Mouse (Mus musculus) CH12.LX (cell line): ENCODE measurements around the gene March6. TPM values are rescaled to one million over a fixed set of nuclear protein-coding genes. Genes with fewer than 3 reads are reported as not detected.

Source experiments
- DNase-seq: peaks from one replicate; pipeline ENCODE4 v3.0.0-alpha.2; 2013; ENCODE audit errors: extremely low read depth
- H3K27ac ChIP-seq: 2 replicates; pipeline ENCODE4 v1.5.1; 2012; ENCODE audit warnings: low read depth, mild to moderate bottlenecking, control low read depth, moderate library complexity; ENCODE audit not compliant: insufficient read depth
- H3K27me3 ChIP-seq: replicated peaks from 2 replicates; pipeline ENCODE3; 2012; ENCODE audit warnings: inconsistent platforms
- H3K36me3 ChIP-seq, 2 experiments: replicated peaks in 1 of 2; 2 replicates each; pipeline versions ENCODE3 to v1.6.1; 2012; ENCODE audit warnings: inconsistent platforms in 1 of 2, low read length in 1 of 2, mild to moderate bottlenecking in 1 of 2, mixed read lengths in 1 of 2, moderate library complexity in 1 of 2; ENCODE audit not compliant: control insufficient read depth in 1 of 2, insufficient read depth in 1 of 2
- H3K4me1 ChIP-seq, 2 experiments: 2 replicates each; pipeline ENCODE4 v1.6.1; 2012; ENCODE audit warnings: inconsistent platforms in 1 of 2, moderate library complexity in 1 of 2; ENCODE audit not compliant: insufficient read depth in 2 of 2, control insufficient read depth in 1 of 2
- H3K4me2 ChIP-seq: 2 replicates; pipeline ENCODE4 v1.6.1; 2012; ENCODE audit warnings: low read depth, mild to moderate bottlenecking, control low read depth; ENCODE audit not compliant: poor library complexity, insufficient read depth, severe bottlenecking
- H3K4me3 ChIP-seq, 3 experiments: fragments of 150-350 bp in 1 of 3; sonication (generic) in 1 of 3; replicated peaks in 1 of 3; 2 replicates each; pipeline versions ENCODE3 to v1.5.1; 2011 to 2012; ENCODE audit warnings: low read depth in 2 of 3, low read length in 2 of 3, mild to moderate bottlenecking in 2 of 3, moderate library complexity in 2 of 3, control low read depth in 1 of 3, improper control_type of control experiment in 1 of 3, inconsistent platforms in 1 of 3, mixed read lengths in 1 of 3; ENCODE audit not compliant: poor library complexity in 1 of 3
- H3K79me2 ChIP-seq: replicated peaks from 2 replicates; pipeline ENCODE4 v1.6.1; 2012; ENCODE audit warnings: mild to moderate bottlenecking, moderate library complexity; ENCODE audit not compliant: control insufficient read depth, poor library complexity, insufficient read depth, severe bottlenecking; ENCODE audit errors: extremely low read depth
- H3K9ac ChIP-seq: 2 replicates; pipeline ENCODE4 v1.6.1; 2012; ENCODE audit warnings: low read depth, mild to moderate bottlenecking, control low read depth, moderate library complexity; ENCODE audit not compliant: insufficient read depth
- H3K9me3 ChIP-seq: replicated peaks from 2 replicates; pipeline ENCODE3; 2012; ENCODE audit warnings: low read length, inconsistent platforms, mixed read lengths
- BHLHE40 ChIP-seq: IDR thresholded peaks from 2 replicates; pipeline ENCODE4 v1.6.1; 2011; ENCODE audit warnings: mild to moderate bottlenecking, low read depth, low read length, improper control_type of control experiment
- CHD1 ChIP-seq: IDR thresholded peaks from 2 replicates; pipeline ENCODE4 v1.6.1; 2012; ENCODE audit warnings: low read depth, low read length, improper control_type of control experiment, inconsistent platforms
- CHD2 ChIP-seq: IDR thresholded peaks from 2 replicates; pipeline ENCODE4 v1.6.1; 2011; ENCODE audit warnings: low read length, improper control_type of control experiment
- ELF1 ChIP-seq: IDR thresholded peaks from 2 replicates; pipeline ENCODE4 v1.6.1; 2014; ENCODE audit warnings: low read depth, mild to moderate bottlenecking, inconsistent platforms, low read length, improper control_type of control experiment
- EP300 ChIP-seq: IDR thresholded peaks from 2 replicates; pipeline ENCODE4 v1.6.1; 2011; ENCODE audit warnings: low read length, improper control_type of control experiment
- GABPA ChIP-seq: IDR thresholded peaks from 2 replicates; pipeline ENCODE4 v1.6.1; 2012; ENCODE audit warnings: low read depth, low read length, improper control_type of control experiment, inconsistent platforms; ENCODE audit not compliant: insufficient replicate concordance
- HCFC1 ChIP-seq: IDR thresholded peaks from 2 replicates; pipeline ENCODE4 v1.6.1; 2012; ENCODE audit warnings: low read depth, mild to moderate bottlenecking, inconsistent platforms, low read length, improper control_type of control experiment
- JUN ChIP-seq: IDR thresholded peaks from 2 replicates; pipeline ENCODE4 v1.6.1; 2011; ENCODE audit warnings: low read depth, mild to moderate bottlenecking, low read length, improper control_type of control experiment, moderate library complexity; ENCODE audit not compliant: insufficient read depth
- JUND ChIP-seq: conservative IDR thresholded peaks from 2 replicates; pipeline ENCODE4 v1.6.1; 2011; ENCODE audit warnings: low read depth, low read length, improper control_type of control experiment
- KAT2A ChIP-seq: IDR thresholded peaks from 2 replicates; pipeline ENCODE4 v1.6.1; 2012; ENCODE audit warnings: low read length, improper control_type of control experiment, inconsistent platforms; ENCODE audit not compliant: insufficient replicate concordance
- MAFK ChIP-seq: IDR thresholded peaks from 2 replicates; pipeline ENCODE4 v1.6.1; 2011; ENCODE audit warnings: low read length, improper control_type of control experiment; ENCODE audit not compliant: insufficient replicate concordance
- MAX ChIP-seq: IDR thresholded peaks from 2 replicates; pipeline ENCODE4 v1.6.1; 2011; ENCODE audit warnings: low read length, improper control_type of control experiment
- MEF2A ChIP-seq: IDR thresholded peaks from 2 replicates; pipeline ENCODE4 v1.6.1; 2014; ENCODE audit warnings: low read depth, mild to moderate bottlenecking, inconsistent platforms, low read length, improper control_type of control experiment, borderline replicate concordance
- MXI1 ChIP-seq: IDR thresholded peaks from 2 replicates; pipeline ENCODE4 v1.6.1; 2011; ENCODE audit warnings: mild to moderate bottlenecking, low read depth, low read length, improper control_type of control experiment
- MYC ChIP-seq: IDR thresholded peaks from 2 replicates; pipeline ENCODE4 v1.6.1; 2011; ENCODE audit warnings: low read depth, mild to moderate bottlenecking, improper control_type of control experiment, low read length
- NELFE ChIP-seq: IDR thresholded peaks from 2 replicates; pipeline ENCODE4 v1.6.1; 2011; ENCODE audit warnings: low read depth, low read length, improper control_type of control experiment
- PAX5 ChIP-seq: IDR thresholded peaks from 2 replicates; pipeline ENCODE4 v1.6.1; 2012; ENCODE audit warnings: low read length, inconsistent platforms, mixed read lengths
- POLR2A ChIP-seq: IDR thresholded peaks from 2 replicates; pipeline ENCODE4 v1.6.1; 2011; ENCODE audit warnings: low read depth, mild to moderate bottlenecking, improper control_type of control experiment, low read length
- POLR2AphosphoS2 ChIP-seq: IDR thresholded peaks from 2 replicates; pipeline ENCODE4 v1.6.1; 2011; ENCODE audit warnings: low read depth, low read length, improper control_type of control experiment
- RAD21 ChIP-seq: IDR thresholded peaks from 2 replicates; pipeline ENCODE4 v1.6.1; 2011; ENCODE audit warnings: low read depth, mild to moderate bottlenecking, low read length, improper control_type of control experiment, moderate library complexity
- RCOR1 ChIP-seq: conservative IDR thresholded peaks from 2 replicates; pipeline ENCODE4 v1.6.1; 2012; ENCODE audit warnings: low read depth, mild to moderate bottlenecking, inconsistent platforms, low read length, improper control_type of control experiment
- SIN3A ChIP-seq: IDR thresholded peaks from 2 replicates; pipeline ENCODE4 v1.6.1; 2012; ENCODE audit warnings: low read length, improper control_type of control experiment, inconsistent platforms
- SMC3 ChIP-seq: IDR thresholded peaks from 2 replicates; pipeline ENCODE4 v1.6.1; 2011; ENCODE audit warnings: low read depth, low read length, improper control_type of control experiment
- TBP ChIP-seq: conservative IDR thresholded peaks from 2 replicates; pipeline ENCODE4 v1.6.1; 2011; ENCODE audit warnings: low read depth, low read length, improper control_type of control experiment
- TCF12 ChIP-seq: IDR thresholded peaks from 2 replicates; pipeline ENCODE4 v1.6.1; 2014; ENCODE audit warnings: low read depth, mild to moderate bottlenecking, inconsistent platforms, low read length, improper control_type of control experiment
- USF1 ChIP-seq: IDR thresholded peaks from 2 replicates; pipeline ENCODE4 v1.6.1; 2014; ENCODE audit warnings: low read depth, mild to moderate bottlenecking, inconsistent platforms, low read length, improper control_type of control experiment
- ZKSCAN1 ChIP-seq: IDR thresholded peaks from 2 replicates; pipeline ENCODE4 v1.6.1; 2012; ENCODE audit warnings: low read depth, inconsistent platforms, low read length, improper control_type of control experiment, borderline replicate concordance
- ZNF384 ChIP-seq: IDR thresholded peaks from 2 replicates; pipeline ENCODE4 v1.6.1; 2012; ENCODE audit warnings: low read depth, low read length, improper control_type of control experiment, inconsistent platforms
- dilution Hi-C: fragments of 300-500 bp; cut with MboI; formaldehyde crosslinking; loops from 2 replicates; pipeline ENCODE4 v1.14.3; 2020; ENCODE audit warnings: low sequenced_read_pairs; ENCODE audit not compliant: extremely low pct_unique_long_range_greater_than_20kb, extremely low pct_ligation_motif_present
- in situ Hi-C: fragments of 300-500 bp; cut with MboI; formaldehyde crosslinking; loops from 3 replicates; pipeline ENCODE4 v1.14.3; 2019; ENCODE audit warnings: low sequenced_read_pairs, low pct_ligation_motif_present, low pct_unique_long_range_greater_than_20kb, mixed read lengths
- polyA plus RNA-seq: library from polyadenylated mRNA; unstranded; fragments of >175 nt; gene quantifications from 2 replicates; pipeline ENCODE4 v1.2.1, GENCODE M21; 2012; ENCODE audit warnings: low read depth; ENCODE audit not compliant: insufficient read length
- total RNA-seq, 2 experiments: library from RNA; depleted of rRNA; stranded (reverse); fragments of 300-350 nt in 1 of 2; fragments of >200 nt in 1 of 2; gene quantifications; 2 replicates each; pipeline ENCODE4 v1.2.3; 2012 to 2014

The March6 gene
- total and polyA plus RNA-seq, 3 experiments, result 18.3 to 41.4 (median 29.1) TPM

DNA sequence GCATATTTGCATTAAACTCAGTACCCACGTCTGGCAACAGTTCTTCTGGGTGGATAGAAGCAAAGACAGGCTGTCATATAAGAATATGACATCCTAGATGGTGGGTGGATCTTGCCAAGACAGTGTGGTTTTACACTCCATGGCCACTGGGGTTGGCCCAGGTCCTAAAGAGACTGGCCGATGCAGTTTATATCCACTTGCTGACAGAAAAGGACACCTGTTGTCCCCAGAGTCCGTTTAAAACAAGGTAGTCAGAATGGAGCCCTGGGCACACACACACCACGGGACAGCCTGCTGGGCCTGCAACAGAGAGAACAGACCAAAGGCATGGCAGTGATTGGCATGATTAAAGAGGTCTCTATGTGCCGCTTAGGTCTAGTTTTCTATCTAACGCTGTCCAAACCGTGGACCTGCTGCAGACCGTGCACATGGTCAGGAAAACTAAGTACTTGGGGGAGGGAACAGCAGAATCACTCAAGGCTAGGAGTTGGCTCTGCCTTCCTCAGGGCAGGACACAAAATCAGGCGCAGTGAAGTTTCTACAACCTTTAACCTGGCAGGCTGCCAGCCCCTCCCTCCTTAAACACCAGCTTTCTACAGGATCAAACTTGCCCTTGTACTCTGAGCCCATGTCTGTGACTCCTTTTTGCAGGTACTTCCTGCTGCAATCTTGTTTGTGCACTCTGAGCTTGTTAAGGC, 38.6 kb upstream of the March6 start:
- DNase-seq, result no peak
- dilution Hi-C loops, result no loop called here
- Histone ChIP-seq H3K9me3 (no peaks in the 10 kb centered on the region), H3K36me3 (no peaks in the 10 kb centered on the region)
- TF ChIP-seq MAX (no peak), POLR2A (no peak), KAT2A (no peak), ZNF384 (no peak), CHD2 (no peak), NELFE (no peak), RAD21 (no peak), GABPA (no peak), JUN (no peak), MAFK (no peak), JUND (no peak), BHLHE40 (no peak), RCOR1 (no peak), EP300 (no peak), MEF2A (no peak), CHD1 (no peak)
- TF ChIP-seq, all 38 proteins: peak for 0
- in situ Hi-C loops, result no loop called here
- Histone ChIP-seq H3K9ac (no peak overlapping the region), H3K4me1 (peaks cover 0 to 22% of the 10 kb centered on the region in 2 experiments; a peak in 2 of 4 replicates), H3K79me2 (no peaks in the 10 kb centered on the region), H3K27ac (no peak overlapping the region), H3K27me3 (no peaks in the 10 kb centered on the region), H3K4me3 (no peak overlapping the region), H3K4me2 (no peak overlapping the region)

DNA sequence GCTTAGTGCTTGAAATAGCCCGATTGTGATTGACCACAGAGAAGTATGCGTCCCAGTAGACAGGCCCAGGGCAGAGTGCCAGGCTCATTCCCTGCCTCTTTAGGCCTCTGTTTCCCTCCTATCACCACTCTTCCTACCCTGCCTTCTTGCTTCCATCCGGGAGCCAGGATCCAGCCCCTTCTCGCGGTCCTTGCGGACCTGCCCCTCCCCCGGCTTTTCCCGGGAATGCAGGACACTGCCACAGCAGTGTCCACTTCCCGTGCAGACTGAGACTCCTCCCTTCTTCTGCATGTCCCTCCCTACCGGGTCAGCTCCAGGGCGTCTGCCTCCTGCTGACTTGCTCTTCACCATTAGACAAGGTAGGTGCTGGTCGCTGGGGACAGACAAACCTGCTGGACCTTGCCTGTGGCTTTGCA, 37.7 kb upstream of the March6 start:
- TF ChIP-seq TBP (no peak), MXI1 (no peak), CHD2 (no peak), MYC (no peak), ZKSCAN1 (no peak), RCOR1 (no peak), JUND (no peak), POLR2AphosphoS2 (no peak), HCFC1 (no peak), KAT2A (no peak), SIN3A (no peak), CHD1 (no peak), EP300 (no peak), USF1 (no peak), SMC3 (no peak), MEF2A (no peak), RAD21 (no peak), TCF12 (no peak), PAX5 (no peak), ELF1 (no peak)
- DNase-seq, result no peak

More for the DNA sequence above, 37.7 kb upstream of the March6 start:
- Histone ChIP-seq H3K4me3 (no peak overlapping the region), H3K9ac (no peak overlapping the region), H3K36me3 (no peaks in the 10 kb centered on the region), H3K4me1 (peaks cover 0 to 20% of the 10 kb centered on the region in 2 experiments; a peak in 2 of 4 replicates), H3K79me2 (no peaks in the 10 kb centered on the region), H3K27ac (no peak overlapping the region), H3K27me3 (no peaks in the 10 kb centered on the region), H3K9me3 (no peaks in the 10 kb centered on the region), H3K4me2 (no peak overlapping the region)
- in situ Hi-C loops (no loop called here), dilution Hi-C loops (no loop called here)
